Mouse (Mus musculus) liver, embryonic 12.5 days (tissue): ENCODE data around the gene Alk. TPM values are rescaled to one million over a fixed set of nuclear protein-coding genes. Genes with fewer than 3 reads are reported as not detected.

ENCODE experiments used
- ATAC-seq: fragments of 200-750 bp; cut with Nextera tagmentation; 2 replicates; pipeline ENCODE4 v1.8.0; 2017; ENCODE audit warnings: moderate number of reproducible peaks, mild to moderate bottlenecking, moderate library complexity
- H3K27ac ChIP-seq: fragments of 300-500 bp; sonication (generic); 2 replicates; pipeline ENCODE4 v1.5.1; 2016; ENCODE audit warnings: mild to moderate bottlenecking
- H3K27me3 ChIP-seq: fragments of 300-500 bp; sonication (generic); replicated peaks from 2 replicates; pipeline ENCODE4 v1.6.1; 2016; ENCODE audit warnings: mild to moderate bottlenecking, moderate library complexity
- H3K36me3 ChIP-seq: fragments of 300-500 bp; sonication (generic); 2 replicates; pipeline ENCODE4 v1.6.1; 2016; ENCODE audit warnings: mild to moderate bottlenecking, moderate library complexity
- H3K4me1 ChIP-seq: fragments of 300-500 bp; sonication (generic); 2 replicates; pipeline ENCODE4 v1.6.1; 2016
- H3K4me2 ChIP-seq: fragments of 300-500 bp; sonication (generic); 2 replicates; pipeline ENCODE4 v1.6.1; 2016; ENCODE audit warnings: mild to moderate bottlenecking, moderate library complexity
- H3K4me3 ChIP-seq: fragments of 300-500 bp; sonication (generic); 2 replicates; pipeline ENCODE4 v1.5.1; 2016; ENCODE audit warnings: mild to moderate bottlenecking, moderate library complexity
- H3K9ac ChIP-seq: fragments of 300-500 bp; sonication (generic); 2 replicates; pipeline ENCODE4 v1.6.1; 2016; ENCODE audit warnings: mild to moderate bottlenecking, moderate library complexity
- H3K9me3 ChIP-seq: fragments of 300-500 bp; sonication (generic); replicated peaks from 2 replicates; pipeline ENCODE4 v1.6.1; 2016; ENCODE audit warnings: mild to moderate bottlenecking, moderate library complexity
- WGBS: fragments of 180-500 bp; shearing (Covaris S2); methylation state at CpG from one replicate; pipeline ENCODE4 v1.1.7; 2016; ENCODE audit not compliant: insufficient replicate concordance; 5-methylcytosine and 5-hydroxymethylcytosine counted together
- polyA plus RNA-seq: library from polyadenylated mRNA; unstranded; fragments of >200 nt; fragmentation: Nextera tagmentation; extraction: Ambion mirVana; gene quantifications from 2 replicates; pipeline ENCODE4 v1.2.1, GENCODE M21; 2016

The Alk gene
- polyA plus RNA-seq, 1 experiment from 2014 or later: 0.14 TPM

DNA sequence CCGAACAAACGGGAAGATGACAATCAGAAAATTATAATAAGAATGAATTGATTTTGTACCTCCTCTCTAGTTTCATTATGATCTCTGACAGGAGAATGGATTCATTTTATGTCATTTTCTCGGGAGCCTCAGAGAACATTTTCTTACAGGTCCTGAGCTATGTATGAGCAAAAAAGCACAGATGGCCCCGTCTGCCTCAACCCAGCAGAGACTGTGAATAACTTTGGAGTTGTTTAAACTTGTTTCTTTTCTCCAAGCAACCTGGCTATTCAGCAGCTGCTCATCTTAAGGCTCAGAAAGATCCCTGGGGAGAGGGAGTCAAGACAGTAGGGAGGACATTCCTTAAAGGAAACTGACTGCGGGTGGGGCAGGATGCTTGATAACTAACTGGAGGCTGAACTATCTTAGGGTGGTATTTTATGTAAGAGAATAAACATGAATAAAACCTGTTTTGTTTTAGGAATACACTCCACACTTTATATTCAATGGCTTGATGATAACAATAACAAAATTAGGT lies 126.5 kb downstream of the Alk start:
- WGBS: 48% methylated on average over 5 of the region's 5 CpGs
- Histone ChIP-seq H3K4me3 (no peak overlapping the region), H3K9me3 (no peaks in the 10 kb centered on the region)

DNA sequence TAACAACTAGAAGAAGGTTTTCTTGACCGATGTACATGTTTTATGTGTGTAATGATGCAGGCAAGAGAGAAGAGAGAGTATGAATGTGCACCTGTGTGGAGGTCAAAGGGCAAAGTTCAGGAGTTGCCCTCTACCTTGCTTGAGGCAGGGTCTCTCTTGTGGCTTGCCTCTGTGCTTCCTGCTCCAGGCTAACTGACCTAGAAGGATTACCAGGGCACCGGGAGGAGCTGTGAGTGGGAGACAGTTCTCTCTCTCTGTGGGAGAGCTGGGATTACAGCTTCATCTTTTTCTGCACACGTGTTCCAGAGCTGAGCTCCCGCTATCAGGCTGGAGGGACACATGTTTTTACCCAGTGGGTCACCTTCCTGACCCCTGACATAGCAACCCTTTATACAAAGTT lies 127.5 kb downstream of the Alk start:
- Histone ChIP-seq H3K9ac (no peak overlapping the region), H3K36me3 (no peaks in the 10 kb centered on the region), H3K27ac (no peak overlapping the region), H3K9me3 (no peaks in the 10 kb centered on the region), H3K4me2 (no peak overlapping the region), H3K27me3 (no peaks in the 10 kb centered on the region), H3K4me3 (no peak overlapping the region), H3K4me1 (no peaks in the 10 kb centered on the region)
- ATAC-seq: no peak
- WGBS: 36% methylated on average over 4 of the region's 4 CpGs

More for the DNA sequence above, 126.5 kb downstream of the Alk start:
- no peaks in the 10 kb centered on the region for H3K27me3 ChIP-seq
- H3K9ac ChIP-seq: no peak overlapping the region
- no peaks in the 10 kb centered on the region for H3K4me1 ChIP-seq
- H3K4me2 ChIP-seq: no peak overlapping the region
- H3K27ac ChIP-seq: no peak overlapping the region
- no peak for ATAC-seq
- H3K36me3 ChIP-seq: no peaks in the 10 kb centered on the region

DNA sequence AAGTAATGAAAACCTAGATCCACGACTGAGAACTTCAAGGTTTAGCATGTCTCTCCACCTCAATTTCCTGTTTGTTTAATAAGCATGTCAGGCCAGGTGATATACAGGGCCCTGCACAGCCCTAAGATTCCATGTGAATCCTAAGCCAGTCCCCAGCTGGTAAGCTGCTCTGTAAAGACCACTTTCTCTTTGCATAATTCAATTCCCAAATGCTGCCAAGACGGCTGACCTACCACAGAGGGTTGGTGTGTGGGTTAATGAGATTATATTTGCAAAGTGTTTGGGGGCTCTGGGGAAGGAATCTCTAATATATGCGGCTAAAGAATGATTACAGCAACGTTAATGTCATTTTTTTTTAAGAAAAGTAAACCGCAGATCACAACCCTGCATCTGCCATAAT lies 130.3 kb downstream of the Alk start:
- no peaks in the 10 kb centered on the region for H3K36me3 ChIP-seq
- no peaks in the 10 kb centered on the region for H3K9me3 ChIP-seq
- no peak overlapping the region for H3K4me3 ChIP-seq
- no peaks in the 10 kb centered on the region for H3K4me1 ChIP-seq
- no peaks in the 10 kb centered on the region for H3K27me3 ChIP-seq
- H3K9ac ChIP-seq: no peak overlapping the region
- no peak for ATAC-seq
- no peak overlapping the region for H3K27ac ChIP-seq
- no peak overlapping the region for H3K4me2 ChIP-seq
- 64% methylated on average over 5 of the region's 5 CpGs for WGBS

DNA sequence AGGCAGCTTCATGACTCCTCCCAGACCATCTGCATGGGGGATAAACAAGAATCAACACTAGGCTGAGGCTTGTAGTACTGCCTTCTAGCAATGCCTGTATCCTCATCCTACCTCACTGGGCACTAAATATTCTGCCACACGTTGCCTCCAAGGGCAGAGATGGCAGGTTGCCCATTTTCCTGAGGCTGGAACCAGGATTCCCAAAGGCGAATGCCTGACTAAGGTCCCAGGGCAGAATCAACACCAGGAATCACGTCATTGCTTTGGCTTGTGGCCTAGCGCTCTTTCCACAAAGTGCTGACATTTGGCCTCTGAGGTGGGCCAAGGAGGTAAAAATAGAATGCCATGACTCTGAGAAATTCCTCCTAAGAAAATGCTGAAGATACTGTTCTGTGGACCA lies 155.9 kb downstream of the Alk start:
- Histone ChIP-seq H3K4me2 (no peak overlapping the region), H3K9ac (no peak overlapping the region), H3K9me3 (0 out of 2 replicates have a peak, but pooled peaks cover 16% of the 10 kb centered on the region), H3K27ac (no peak overlapping the region), H3K4me1 (no peaks in the 10 kb centered on the region), H3K4me3 (no peak overlapping the region), H3K27me3 (no peaks in the 10 kb centered on the region), H3K36me3 (no peaks in the 10 kb centered on the region)
- WGBS: 68% methylated on average over 4 of the region's 4 CpGs
- no peak for ATAC-seq

DNA sequence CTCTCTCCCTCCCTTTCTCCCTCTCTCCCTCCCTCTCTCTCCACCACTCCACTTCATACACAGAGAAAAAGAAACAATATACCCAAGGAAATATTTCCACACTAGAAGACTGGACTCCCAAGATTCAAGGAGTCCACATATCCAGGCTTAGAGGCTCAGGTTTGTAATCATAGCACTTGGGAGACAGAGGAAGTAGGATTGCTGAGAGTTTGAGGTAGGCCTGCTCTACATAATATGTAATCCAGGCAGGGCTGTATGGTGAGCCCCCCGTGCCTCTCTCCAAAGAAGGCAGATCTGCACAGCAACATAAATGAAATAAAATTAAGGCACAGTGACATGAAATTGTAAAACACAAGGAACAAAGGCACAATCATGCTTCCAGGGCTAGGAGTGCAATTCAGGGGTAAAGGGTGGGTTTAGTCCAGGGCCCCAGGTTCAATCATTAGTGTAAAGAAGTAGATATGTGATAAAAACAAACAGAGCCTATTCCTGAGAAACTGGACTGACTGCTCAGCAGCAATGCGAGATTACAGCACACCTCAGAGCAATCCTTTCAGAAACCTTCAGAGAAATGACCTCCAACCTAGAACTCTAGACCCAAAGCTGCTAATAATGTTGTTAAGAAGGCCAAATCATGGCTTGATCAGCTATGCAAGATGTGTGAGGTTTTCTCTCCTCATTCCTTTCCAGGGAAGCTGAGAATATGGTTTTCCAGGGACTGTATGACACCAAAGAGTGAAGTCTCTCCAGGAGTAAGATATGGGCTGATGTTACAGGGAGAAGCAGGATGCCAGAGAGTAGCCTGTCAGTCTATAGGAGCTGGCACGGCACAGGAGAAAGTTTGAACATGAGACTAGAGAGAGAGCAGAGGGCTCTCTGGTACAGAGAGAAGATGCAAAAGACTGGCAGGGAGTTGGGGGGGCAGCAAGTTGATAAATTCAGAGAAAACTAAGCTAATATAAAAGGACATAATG lies 158.9 kb downstream of the Alk start:
- H3K27me3 ChIP-seq: no peaks in the 10 kb centered on the region
- no peak for ATAC-seq
- H3K4me2 ChIP-seq: no peak overlapping the region
- H3K9me3 ChIP-seq: 0 out of 2 replicates have a peak, but pooled peaks cover 16% of the 10 kb centered on the region
- H3K36me3 ChIP-seq: no peaks in the 10 kb centered on the region
- no peaks in the 10 kb centered on the region for H3K4me1 ChIP-seq
- no peak overlapping the region for H3K4me3 ChIP-seq
- H3K27ac ChIP-seq: no peak overlapping the region
- 40% methylated on average over 3 of the region's 3 CpGs for WGBS
- no peak overlapping the region for H3K9ac ChIP-seq

DNA sequence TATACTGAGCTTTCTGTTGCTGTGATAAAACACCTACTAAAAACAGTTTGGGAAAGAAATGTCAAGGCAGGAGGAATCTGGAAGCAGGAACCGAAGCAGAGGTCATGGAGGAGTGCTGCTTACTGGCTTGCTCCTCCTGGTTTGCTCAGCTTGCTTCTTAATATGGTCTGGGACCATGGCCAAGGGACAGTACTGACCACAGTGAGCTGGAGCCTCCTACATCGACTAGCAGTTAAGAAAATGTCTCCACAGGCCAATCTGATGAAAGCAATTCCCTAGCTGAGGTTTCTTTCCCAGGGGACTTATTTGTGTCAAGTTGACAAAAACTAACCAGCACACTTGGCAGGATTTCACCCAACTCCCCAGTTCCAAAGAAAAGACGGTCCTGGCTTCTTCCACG lies 187.0 kb downstream of the Alk start:
- H3K4me3 ChIP-seq: no peak overlapping the region
- H3K27ac ChIP-seq: no peak overlapping the region
- 59% methylated on average over 4 of the region's 4 CpGs for WGBS
- H3K9ac ChIP-seq: no peak overlapping the region
- no peaks in the 10 kb centered on the region for H3K27me3 ChIP-seq
- H3K4me2 ChIP-seq: no peak overlapping the region
- H3K36me3 ChIP-seq: no peaks in the 10 kb centered on the region
- H3K4me1 ChIP-seq: no peaks in the 10 kb centered on the region
- H3K9me3 ChIP-seq: no peaks in the 10 kb centered on the region
- no peak for ATAC-seq

DNA sequence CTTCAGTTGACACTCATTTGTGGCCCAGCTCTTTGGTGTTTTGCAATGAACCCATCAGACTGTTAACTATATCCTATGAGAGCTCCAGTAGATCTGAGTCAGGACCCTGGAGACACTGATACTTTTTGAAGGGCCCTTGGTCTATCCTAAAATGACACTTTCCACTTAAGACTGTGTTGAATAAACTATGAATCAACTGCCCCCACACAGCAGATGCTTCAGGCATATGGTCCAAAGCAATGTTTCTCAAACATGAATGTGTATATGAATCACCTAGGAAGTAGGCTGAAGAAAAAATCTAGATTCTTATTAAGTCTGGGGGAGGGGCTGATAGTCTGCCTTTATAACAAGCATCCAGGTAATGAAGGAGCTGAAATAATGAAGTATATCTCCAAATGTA lies 189.8 kb downstream of the Alk start:
- no peaks in the 10 kb centered on the region for H3K9me3 ChIP-seq
- no peaks in the 10 kb centered on the region for H3K36me3 ChIP-seq
- no peak overlapping the region for H3K9ac ChIP-seq
- H3K27ac ChIP-seq: no peak overlapping the region
- H3K4me3 ChIP-seq: no peak overlapping the region
- H3K4me2 ChIP-seq: no peak overlapping the region
- ATAC-seq: no peak
- no peaks in the 10 kb centered on the region for H3K27me3 ChIP-seq
- H3K4me1 ChIP-seq: no peaks in the 10 kb centered on the region

DNA sequence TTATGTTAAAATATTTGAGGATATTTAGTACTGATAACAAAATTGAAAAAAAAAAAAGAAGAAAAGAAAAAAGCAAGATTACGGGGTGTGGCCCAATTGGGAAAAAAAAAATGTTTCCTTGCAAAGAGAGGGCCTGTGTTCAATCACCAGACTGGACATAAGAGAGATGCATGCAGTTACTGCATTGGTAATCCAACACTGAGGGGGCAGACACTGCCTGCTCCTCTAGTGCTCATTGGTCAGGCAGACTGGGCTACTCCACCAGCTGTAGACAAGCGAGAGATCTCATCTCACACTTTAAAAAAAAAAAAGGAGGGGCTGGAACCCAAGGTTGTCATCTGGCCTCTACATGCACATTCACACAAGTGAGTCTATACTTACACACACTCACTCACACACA lies 199.6 kb downstream of the Alk start:
- Histone ChIP-seq H3K4me3 (no peak overlapping the region), H3K9ac (no peak overlapping the region), H3K27ac (no peak overlapping the region), H3K4me1 (no peaks in the 10 kb centered on the region), H3K9me3 (peaks cover 15% of the 10 kb centered on the region), H3K27me3 (no peaks in the 10 kb centered on the region), H3K4me2 (no peak overlapping the region), H3K36me3 (no peaks in the 10 kb centered on the region)
- WGBS: 43% methylated on average over 2 of the region's 2 CpGs
- ATAC-seq: no peak

DNA sequence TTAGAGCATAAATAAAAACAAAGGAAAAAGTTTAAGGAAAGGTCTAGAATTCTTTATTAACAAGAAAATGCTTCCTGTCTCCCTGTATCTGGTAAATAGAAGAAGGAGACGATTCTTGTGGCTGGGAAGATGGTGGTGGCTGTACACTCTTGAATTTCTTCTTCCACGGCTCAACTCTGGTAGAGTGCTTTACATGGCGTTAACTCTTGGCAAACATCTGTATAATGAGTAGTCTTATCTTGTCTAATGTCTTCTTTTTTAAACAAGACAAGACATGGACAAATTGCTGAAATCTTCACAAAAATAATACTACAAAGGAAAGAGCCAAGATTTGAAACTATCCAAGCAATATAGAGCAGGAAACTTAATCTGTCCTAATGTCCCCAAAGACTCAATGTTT lies 202.6 kb downstream of the Alk start:
- Histone ChIP-seq H3K4me1 (no peaks in the 10 kb centered on the region), H3K27ac (no peak overlapping the region), H3K9ac (no peak overlapping the region), H3K36me3 (no peaks in the 10 kb centered on the region), H3K4me2 (no peak overlapping the region), H3K9me3 (peaks cover 16% of the 10 kb centered on the region; the same call in 1 of the 2 replicates), H3K27me3 (no peaks in the 10 kb centered on the region), H3K4me3 (no peak overlapping the region)
- WGBS: 62% methylated on average over 3 of the region's 3 CpGs
- no peak for ATAC-seq

DNA sequence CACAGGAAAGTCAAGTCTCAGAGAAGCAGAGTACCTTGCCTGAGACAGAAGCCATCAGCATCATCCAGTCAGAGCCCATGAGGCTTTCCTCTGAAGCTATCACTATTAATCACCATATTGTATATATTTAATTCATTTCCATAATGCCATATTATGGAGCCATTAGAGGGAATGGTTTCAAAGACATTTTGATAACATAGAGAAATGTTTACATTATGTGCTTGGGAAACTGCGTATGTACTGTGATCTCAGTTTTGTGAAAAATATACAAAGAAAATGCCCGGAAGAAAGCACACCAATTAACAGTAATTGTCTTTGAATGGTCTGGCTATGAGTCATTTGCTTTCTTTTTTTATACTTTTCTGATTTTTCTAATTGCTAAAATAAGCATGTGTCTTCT lies 203.1 kb downstream of the Alk start:
- H3K27me3 ChIP-seq: no peaks in the 10 kb centered on the region
- no peak overlapping the region for H3K4me2 ChIP-seq
- H3K36me3 ChIP-seq: no peaks in the 10 kb centered on the region
- H3K9me3 ChIP-seq: peaks cover 16% of the 10 kb centered on the region; the same call in 1 of the 2 replicates
- no peak overlapping the region for H3K4me3 ChIP-seq
- WGBS: 74% methylated on average over 2 of the region's 2 CpGs
- H3K9ac ChIP-seq: no peak overlapping the region
- no peak for ATAC-seq
- H3K27ac ChIP-seq: no peak overlapping the region
- no peaks in the 10 kb centered on the region for H3K4me1 ChIP-seq

DNA sequence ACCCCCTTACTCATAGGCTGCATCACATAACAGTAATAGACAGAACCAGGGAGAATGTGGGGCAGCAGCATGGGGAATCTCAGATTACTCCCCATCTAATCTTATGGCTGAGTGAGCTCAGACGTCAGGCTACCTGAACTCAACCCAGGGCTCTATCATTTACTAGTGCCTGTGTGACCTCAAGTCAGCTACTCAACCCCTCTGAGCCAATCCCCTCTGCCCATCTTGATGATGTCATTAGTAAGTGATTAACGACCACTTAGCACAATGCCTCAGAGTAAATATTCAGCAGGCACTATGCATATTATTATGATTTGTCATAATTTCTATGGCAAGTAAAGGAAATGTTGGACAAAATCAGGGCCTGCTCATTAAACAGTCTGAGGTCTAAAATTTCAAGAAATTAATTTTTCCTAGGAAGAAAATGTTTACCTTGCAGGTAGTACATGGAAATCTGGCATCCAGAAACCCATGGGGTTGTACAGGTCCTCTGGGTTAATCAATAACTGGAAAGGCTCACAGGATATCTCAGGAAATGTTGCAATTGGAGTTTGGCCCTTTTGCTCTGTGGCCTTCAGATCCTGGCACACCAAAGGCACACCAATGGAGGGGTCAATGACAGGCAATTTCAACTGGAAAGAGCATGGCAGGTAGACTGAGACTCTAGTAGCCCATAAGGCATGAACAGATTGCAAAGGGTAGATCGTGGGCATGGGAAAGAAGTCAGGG lies 204.9 kb downstream of the Alk start:
- H3K36me3 ChIP-seq: no peaks in the 10 kb centered on the region
- peak; percentile 81 for ATAC-seq
- H3K4me1 ChIP-seq: no peaks in the 10 kb centered on the region
- no peak overlapping the region for H3K4me2 ChIP-seq
- WGBS: 45% methylated on average over 3 of the region's 3 CpGs
- H3K9me3 ChIP-seq: peaks cover 16% of the 10 kb centered on the region; the same call in 1 of the 2 replicates
- H3K9ac ChIP-seq: no peak overlapping the region
- no peaks in the 10 kb centered on the region for H3K27me3 ChIP-seq
- 0 out of 2 replicates have a peak overlapping the region, but pooled peaks have one; percentile 16 for H3K27ac ChIP-seq
- no peak overlapping the region for H3K4me3 ChIP-seq

DNA sequence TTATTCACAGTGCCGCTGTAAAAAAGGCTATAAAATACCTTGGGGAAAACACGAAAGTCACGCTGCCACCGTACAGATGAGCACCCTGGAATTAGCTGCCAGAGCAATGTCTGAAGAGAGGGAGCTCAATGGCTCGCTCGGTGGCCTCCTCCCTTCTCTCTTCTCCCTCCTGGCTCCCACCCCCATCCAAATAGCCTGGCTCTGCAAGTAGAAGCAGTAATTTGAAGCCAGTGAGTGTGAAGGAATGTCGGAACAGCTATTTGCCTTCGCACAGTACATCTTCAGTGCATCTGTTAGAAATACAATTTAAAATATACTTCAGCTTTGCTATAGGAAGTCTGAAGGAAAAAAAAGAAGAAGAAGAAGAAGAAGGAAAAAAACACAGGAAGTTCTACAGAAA lies 208.5 kb downstream of the Alk start:
- no peak for ATAC-seq
- Histone ChIP-seq H3K27me3 (no peaks in the 10 kb centered on the region), H3K9me3 (peaks cover 6% of the 10 kb centered on the region; the same call in 1 of the 2 replicates), H3K36me3 (no peaks in the 10 kb centered on the region), H3K4me3 (no peak overlapping the region), H3K27ac (no peak overlapping the region), H3K4me1 (no peaks in the 10 kb centered on the region), H3K9ac (no peak overlapping the region), H3K4me2 (no peak overlapping the region)
- whole genome bisulfite sequencing: 62% methylated on average over 8 of the region's 8 CpGs
